Mouse (Mus musculus): ENCODE data around the gene Hk1. TPM values are rescaled to one million over a fixed set of nuclear protein-coding genes. Genes with fewer than 3 reads are reported as not detected.

Hk1 gene
- polyA plus RNA-seq, 1 experiment from 2014 or later, result 30.7 TPM

- no peak for DNase-seq
- 75% methylated on average over 3 of the region's 3 CpGs for WGBS (ENCODE audit: insufficient replicate concordance)
- H3K4me1 ChIP-seq (ENCODE audit: insufficient read depth), result no peaks in the 10 kb centered on the region
- H3K4me2 ChIP-seq (ENCODE audit: low read depth, low read length), result no peak overlapping the region
- no peak overlapping the region for H3K27ac ChIP-seq (ENCODE audit: low read depth)
- no peak for TF ChIP-seq EP300 (IDR thresholded peaks at IDR 0.05; ENCODE audit: low read depth)
- TF ChIP-seq CTCF (IDR thresholded peaks at IDR 0.05; ENCODE audit: low read depth), result no peak
- H3K9ac ChIP-seq (replicated peaks), result no peak overlapping the region
- H3K4me3 ChIP-seq (ENCODE audit: low read depth, low read length), result no peak overlapping the region
- no peaks in the 10 kb centered on the region for H3K27me3 ChIP-seq (ENCODE audit: insufficient read depth, low read length)
- peaks cover 59% of the 10 kb centered on the region for H3K36me3 ChIP-seq (replicated peaks; ENCODE audit: insufficient read depth, low read length)
- no peak for ATAC-seq
- H3K9me3 ChIP-seq (ENCODE audit: low read length), result no peaks in the 10 kb centered on the region
These were observed 100.6 kb downstream of the Hk1 start for GRCm38 (mm10) chr10:62279066-62279465.

GRCm38 (mm10) chr10:62277499-62278293, 102.0 kb downstream of the Hk1 start:
- no peak overlapping the region for H3K27ac ChIP-seq (ENCODE audit: low read depth)
- H3K36me3 ChIP-seq (replicated peaks; ENCODE audit: insufficient read depth, low read length), result peaks cover 54% of the 10 kb centered on the region
- H3K4me1 ChIP-seq (ENCODE audit: insufficient read depth), result no peaks in the 10 kb centered on the region
- H3K9ac ChIP-seq (replicated peaks), result no peak overlapping the region
- TF ChIP-seq CTCF (IDR thresholded peaks at IDR 0.05; ENCODE audit: low read depth) (no peak), EP300 (IDR thresholded peaks at IDR 0.05; ENCODE audit: low read depth) (no peak)
- ATAC-seq, result no peak
- no peak for DNase-seq
- no peak overlapping the region for H3K4me2 ChIP-seq (ENCODE audit: low read depth, low read length)
- no peak overlapping the region for H3K4me3 ChIP-seq (ENCODE audit: low read depth, low read length)
- H3K9me3 ChIP-seq (ENCODE audit: low read length), result no peaks in the 10 kb centered on the region
- WGBS (ENCODE audit: insufficient replicate concordance), result 91% methylated on average over 18 of the region's 19 CpGs
- no peaks in the 10 kb centered on the region for H3K27me3 ChIP-seq (ENCODE audit: insufficient read depth, low read length)

GRCm38 (mm10) chr10:62275235-62275634, 104.5 kb downstream of the Hk1 start:
- 33% methylated on average over 4 of the region's 4 CpGs for WGBS (ENCODE audit: insufficient replicate concordance)
- TF ChIP-seq EP300 (IDR thresholded peaks at IDR 0.05; ENCODE audit: low read depth) (no peak), CTCF (IDR thresholded peaks at IDR 0.05; ENCODE audit: low read depth) (peak; percentile 91)
- no peak overlapping the region for H3K27ac ChIP-seq (ENCODE audit: low read depth)

GRCm38 (mm10) chr10:62269278-62269677, 110.4 kb downstream of the Hk1 start:
- H3K27ac ChIP-seq (ENCODE audit: low read depth), result no peak overlapping the region
- no peaks in the 10 kb centered on the region for H3K9me3 ChIP-seq (ENCODE audit: low read length)
- no peak for DNase-seq
- no peak overlapping the region for H3K9ac ChIP-seq (replicated peaks)
- ATAC-seq, result no peak
- no peak overlapping the region for H3K4me3 ChIP-seq (ENCODE audit: low read depth, low read length)
- no peaks in the 10 kb centered on the region for H3K27me3 ChIP-seq (ENCODE audit: insufficient read depth, low read length)
- no peak overlapping the region for H3K4me2 ChIP-seq (ENCODE audit: low read depth, low read length)
- H3K36me3 ChIP-seq (replicated peaks; ENCODE audit: insufficient read depth, low read length), result peaks cover 36% of the 10 kb centered on the region
- H3K4me1 ChIP-seq (ENCODE audit: insufficient read depth), result no peaks in the 10 kb centered on the region
- TF ChIP-seq CTCF (IDR thresholded peaks at IDR 0.05; ENCODE audit: low read depth), result no peak
- no peak for TF ChIP-seq EP300 (IDR thresholded peaks at IDR 0.05; ENCODE audit: low read depth)
- 60% methylated on average over 16 of the region's 16 CpGs for WGBS (ENCODE audit: insufficient replicate concordance)

More at GRCm38 (mm10) chr10:62275235-62275634, 104.5 kb downstream of the Hk1 start:
- Histone ChIP-seq H3K4me2 (ENCODE audit: low read depth, low read length) (no peak overlapping the region), H3K9ac (replicated peaks) (no peak overlapping the region), H3K4me3 (ENCODE audit: low read depth, low read length) (no peak overlapping the region), H3K27me3 (ENCODE audit: insufficient read depth, low read length) (no peaks in the 10 kb centered on the region), H3K9me3 (ENCODE audit: low read length) (no peaks in the 10 kb centered on the region), H3K36me3 (replicated peaks; ENCODE audit: insufficient read depth, low read length) (peaks cover 39% of the 10 kb centered on the region), H3K4me1 (ENCODE audit: insufficient read depth) (no peaks in the 10 kb centered on the region)
- DNase-seq, result peak; percentile 89
- ATAC-seq, result peak; percentile 35; the same call in 1 of the 2 replicates

GRCm38 (mm10) chr10:62264299-62264698, 115.4 kb downstream of the Hk1 start:
- Histone ChIP-seq H3K36me3 (replicated peaks; ENCODE audit: insufficient read depth, low read length) (peaks cover 7% of the 10 kb centered on the region), H3K4me2 (ENCODE audit: low read depth, low read length) (no peak overlapping the region), H3K4me3 (ENCODE audit: low read depth, low read length) (no peak overlapping the region), H3K9me3 (ENCODE audit: low read length) (no peaks in the 10 kb centered on the region), H3K27me3 (ENCODE audit: insufficient read depth, low read length) (no peaks in the 10 kb centered on the region), H3K4me1 (ENCODE audit: insufficient read depth) (0 out of 2 replicates have a peak, but pooled peaks cover 2% of the 10 kb centered on the region), H3K9ac (replicated peaks) (no peak overlapping the region), H3K27ac (ENCODE audit: low read depth) (no peak overlapping the region)
- ATAC-seq, result no peak
- 46% methylated on average over 2 of the region's 2 CpGs for WGBS (ENCODE audit: insufficient replicate concordance)
- TF ChIP-seq EP300 (IDR thresholded peaks at IDR 0.05; ENCODE audit: low read depth) (no peak), CTCF (IDR thresholded peaks at IDR 0.05; ENCODE audit: low read depth) (no peak)
- no peak for DNase-seq

- Histone ChIP-seq H3K36me3 (replicated peaks; ENCODE audit: insufficient read depth, low read length) (no peaks in the 10 kb centered on the region), H3K4me3 (ENCODE audit: low read depth, low read length) (no peak overlapping the region), H3K4me2 (ENCODE audit: low read depth, low read length) (no peak overlapping the region), H3K27ac (ENCODE audit: low read depth) (no peak overlapping the region), H3K27me3 (ENCODE audit: insufficient read depth, low read length) (no peaks in the 10 kb centered on the region), H3K9me3 (ENCODE audit: low read length) (no peaks in the 10 kb centered on the region), H3K9ac (replicated peaks) (no peak overlapping the region), H3K4me1 (ENCODE audit: insufficient read depth) (0 out of 2 replicates have a peak, but pooled peaks cover 2% of the 10 kb centered on the region)
- peak; percentile 89 for ATAC-seq
- no peak for TF ChIP-seq EP300 (IDR thresholded peaks at IDR 0.05; ENCODE audit: low read depth)
- TF ChIP-seq CTCF (IDR thresholded peaks at IDR 0.05; ENCODE audit: low read depth), result peak; percentile 82
- DNase-seq, result peak; percentile 88
- WGBS (ENCODE audit: insufficient replicate concordance), result 13% methylated on average over 18 of the region's 18 CpGs
These were observed 118.4 kb downstream of the Hk1 start for GRCm38 (mm10) chr10:62261115-62261886.

Measured in liver, postnatal 0 days (tissue).